Mouse (Mus musculus) erythroid progenitor cell, adult 5-6 weeks (primary cell): ENCODE results near the gene Slc25a21. TPM values are rescaled to one million over a fixed set of nuclear protein-coding genes. Genes with fewer than 3 reads are reported as not detected.

ENCODE experiments used
- ATAC-seq: replicated peaks from 2 replicates; pipeline ENCODE4 v1.8.0; 2016; ENCODE audit warnings: moderate number of reproducible peaks, mild to moderate bottlenecking, moderate TSS enrichment, inconsistent platforms; ENCODE audit not compliant: poor library complexity, low FRiP score, severe bottlenecking
- total RNA-seq, 2 experiments: library from RNA; stranded (forward) in 1 of 2; stranded (reverse) in 1 of 2; fragments of 150-400 nt in 1 of 2; fragments of 186-747, 209-891 nt in 1 of 2; gene quantifications; 2 replicates each; pipeline versions ENCODE4 v1.2.3 to v1.2.4; 2015 to 2017; ENCODE audit warnings: low replicate concordance in 2 of 2

Gene Slc25a21
- total RNA-seq, 2 experiments from 2014 or later: 71.3 to 117 TPM

DNA sequence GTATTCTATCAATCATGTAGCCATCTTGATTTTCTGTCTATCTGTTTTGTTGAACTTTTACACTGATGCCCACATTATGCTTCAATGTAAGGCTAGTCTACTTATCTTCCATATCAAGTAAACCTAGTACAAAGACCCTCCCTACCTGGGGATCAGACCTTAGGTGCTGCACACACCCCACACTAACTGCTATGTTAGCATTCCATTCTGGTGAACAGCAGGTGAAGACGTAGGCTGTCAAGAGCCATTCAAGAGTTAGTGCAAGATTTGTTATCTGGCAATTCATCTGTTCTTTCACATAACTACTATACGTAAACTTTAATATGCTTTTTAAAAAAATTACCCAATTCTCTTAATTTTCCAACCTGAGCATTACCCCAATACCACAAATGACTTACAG lies 390.2 kb downstream of the Slc25a21 start:
- no peak for ATAC-seq

DNA sequence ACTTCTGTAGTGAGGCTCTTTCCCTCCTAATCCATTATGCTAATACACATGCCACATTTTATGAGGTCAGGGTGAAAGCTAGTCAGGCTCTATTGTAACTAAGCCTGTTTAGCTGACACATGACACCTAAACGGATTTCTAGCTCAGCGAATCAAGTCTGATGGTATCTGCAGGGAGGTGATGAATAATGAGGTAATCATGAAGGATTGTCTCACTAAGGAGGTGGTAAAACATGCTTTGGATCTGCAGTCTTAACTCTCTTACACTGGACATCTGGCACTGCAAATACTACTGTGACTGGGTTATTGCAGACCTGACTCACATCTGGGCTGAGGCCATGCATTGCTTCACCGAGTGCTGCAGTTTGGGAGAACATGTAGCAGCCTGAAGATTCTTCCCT lies 392.8 kb downstream of the Slc25a21 start:
- no peak for ATAC-seq

DNA sequence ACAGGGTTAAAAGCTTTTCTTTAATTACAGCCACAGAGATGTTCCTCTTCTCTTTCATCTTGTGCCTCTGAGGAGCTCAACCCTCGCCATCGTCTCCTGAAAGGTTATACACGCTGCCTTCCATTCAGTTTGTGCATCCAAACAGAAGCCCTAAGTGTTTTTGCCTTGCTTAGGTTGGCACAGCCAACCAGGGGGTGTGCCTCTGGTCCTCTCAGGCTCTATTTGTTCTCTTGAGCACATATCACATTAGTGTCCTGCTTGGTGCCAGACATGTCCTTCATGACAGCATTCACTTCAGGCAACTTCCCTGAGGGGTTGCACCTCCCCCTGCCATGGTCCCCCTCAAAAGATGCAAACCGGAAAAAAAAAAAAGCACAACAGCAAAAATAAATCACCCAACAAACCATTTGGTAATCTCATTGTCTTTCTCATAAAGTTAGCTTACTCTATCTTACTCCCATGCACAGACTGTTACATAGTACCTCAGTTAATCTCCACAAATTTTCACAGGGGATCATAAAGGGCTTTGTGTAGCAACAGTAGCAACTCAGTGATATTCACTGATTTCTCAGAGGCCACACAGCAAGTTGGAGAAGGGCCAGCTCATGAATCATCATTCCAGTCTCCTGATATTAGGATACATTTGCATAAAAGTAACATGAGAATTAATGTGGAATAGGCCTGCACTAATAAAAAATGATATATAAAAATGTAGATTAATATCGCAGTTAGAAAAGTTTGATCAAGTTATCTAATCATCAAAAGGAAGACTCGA lies 398.4 kb downstream of the Slc25a21 start:
- ATAC-seq: no peak

DNA sequence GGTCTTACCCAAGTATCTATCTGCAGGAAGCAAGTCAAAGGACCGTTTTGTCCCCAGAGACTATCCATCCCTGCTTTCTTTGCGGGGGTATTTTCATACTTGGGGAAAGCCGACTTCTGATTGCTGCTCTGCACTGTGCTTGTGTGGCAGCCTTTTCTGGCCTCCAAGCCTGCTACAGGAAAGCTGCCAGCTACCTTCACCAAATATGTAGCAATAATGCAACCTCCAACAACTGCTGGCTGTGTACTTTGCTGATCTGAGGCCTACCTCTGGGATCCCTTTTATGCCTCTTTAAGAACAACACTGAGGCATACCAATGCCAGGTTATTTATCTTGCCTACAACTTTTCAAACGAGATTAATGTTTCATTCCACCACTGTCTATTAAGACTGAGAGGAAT lies 408.0 kb downstream of the Slc25a21 start:
- ATAC-seq: no peak

DNA sequence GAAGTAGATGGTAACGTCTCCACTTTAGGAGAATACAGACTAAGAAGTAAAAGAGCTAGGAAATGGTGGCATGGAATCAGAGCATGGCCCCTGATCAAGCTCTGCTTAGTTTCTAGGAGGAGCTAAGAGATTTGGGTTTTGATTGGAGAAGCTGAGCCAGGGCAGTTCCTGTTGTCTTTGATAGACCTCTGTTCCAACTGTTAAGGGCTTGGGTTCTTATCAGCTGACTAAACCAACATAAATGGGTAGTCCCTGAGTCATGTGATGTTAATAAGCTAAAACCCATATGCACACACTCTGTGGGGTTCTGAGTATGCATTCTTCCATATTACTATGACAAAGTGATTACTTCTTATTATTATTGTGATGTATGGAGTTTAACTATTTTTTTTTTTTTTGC lies 412.0 kb downstream of the Slc25a21 start:
- ATAC-seq: no peak

DNA sequence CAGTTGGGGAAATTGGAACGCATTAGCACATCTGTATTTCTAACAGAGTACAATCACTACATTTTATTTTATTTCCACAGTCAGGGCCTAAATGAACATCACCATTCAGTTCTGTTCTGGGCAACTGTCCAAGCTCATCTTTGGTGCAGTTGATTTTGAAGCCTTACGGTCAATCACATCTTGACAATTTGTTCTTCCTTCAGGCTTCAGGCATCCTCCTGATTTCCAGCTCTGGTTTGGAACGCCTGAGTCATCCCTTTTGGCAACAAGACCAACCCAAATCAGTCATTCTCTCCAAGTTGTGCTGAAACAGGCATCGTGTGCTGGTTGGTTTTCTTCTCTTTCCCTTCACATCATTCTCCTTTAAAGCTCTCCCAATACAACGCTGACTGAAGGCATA lies 416.1 kb downstream of the Slc25a21 start:
- no peak for ATAC-seq

DNA sequence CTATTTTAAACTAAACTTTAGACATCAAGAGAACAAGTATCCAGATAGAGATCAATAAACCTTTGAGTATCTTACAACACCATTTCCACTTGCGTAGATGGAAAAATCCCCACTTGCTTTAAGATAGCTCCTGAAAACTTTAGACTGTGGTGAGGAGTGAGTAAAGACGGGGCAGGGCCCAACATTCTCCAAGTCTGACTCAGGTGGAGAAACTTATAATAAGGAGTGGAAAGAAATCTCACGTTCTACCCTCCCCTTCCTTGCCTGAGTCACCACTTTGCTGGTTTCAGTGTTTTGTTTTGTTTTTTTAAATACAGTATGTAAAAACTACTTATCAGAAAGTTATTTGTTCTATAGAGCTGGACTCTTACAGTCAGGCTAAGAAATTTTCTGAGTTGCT lies 417.7 kb downstream of the Slc25a21 start:
- ATAC-seq: no peak

DNA sequence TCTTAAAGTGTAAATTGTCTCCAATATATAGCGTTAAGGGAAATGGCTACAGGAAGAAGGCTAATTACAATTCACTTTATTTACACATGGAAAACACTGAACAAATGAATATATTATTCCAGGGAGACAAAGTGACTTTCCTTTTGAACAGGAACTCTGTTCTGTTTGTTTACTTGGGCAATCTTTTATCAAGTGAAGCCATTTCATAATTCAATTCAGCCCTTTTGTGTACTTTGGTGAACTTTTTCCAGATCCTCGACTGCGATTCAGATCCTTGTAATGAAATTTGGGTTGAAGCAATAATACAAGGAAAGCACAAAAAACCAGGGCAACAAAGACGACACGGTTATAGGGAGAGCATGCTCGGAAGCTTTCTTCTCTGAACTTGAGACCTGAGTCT lies 423.3 kb downstream of the Slc25a21 start:
- ATAC-seq: no peak

DNA sequence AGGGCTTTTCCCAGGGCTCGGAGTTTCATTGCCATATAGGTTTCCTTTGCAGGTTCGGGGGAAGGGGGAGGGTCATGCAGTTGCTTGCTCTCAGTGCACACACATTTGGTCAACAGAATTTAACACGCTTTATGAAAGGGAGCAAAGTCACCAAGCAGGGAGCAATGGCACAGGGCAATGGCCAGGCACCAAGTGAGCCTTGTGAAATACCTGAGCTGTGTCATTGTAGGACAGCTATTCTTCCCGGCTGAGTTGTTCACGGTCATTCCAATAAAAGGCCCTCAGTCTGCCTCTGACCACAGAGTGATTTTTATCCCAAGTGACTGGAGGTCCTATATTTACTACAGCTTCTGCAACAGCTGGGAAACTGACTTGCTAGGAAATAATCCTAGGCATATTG lies 427.9 kb downstream of the Slc25a21 start:
- no peak for ATAC-seq

DNA sequence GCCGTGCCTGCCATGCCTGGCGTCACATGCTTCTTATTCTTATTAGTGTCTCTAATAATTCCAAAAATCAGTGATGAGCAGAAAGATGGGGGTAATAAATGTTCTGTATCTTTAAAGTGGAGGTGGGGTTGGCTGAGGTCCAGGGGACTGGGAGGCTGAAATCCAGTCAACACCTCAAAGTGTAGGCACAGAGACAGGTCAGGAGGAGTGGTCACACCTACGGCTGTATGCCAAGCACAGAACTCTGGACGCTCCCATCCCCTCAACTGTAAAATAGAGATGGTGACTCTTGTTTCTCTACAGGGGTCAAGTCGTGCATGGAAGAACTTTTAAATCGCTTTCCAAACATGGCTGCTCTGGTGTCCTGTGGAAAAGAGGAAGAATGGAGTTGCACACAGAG lies 429.8 kb downstream of the Slc25a21 start:
- ATAC-seq: no peak

DNA sequence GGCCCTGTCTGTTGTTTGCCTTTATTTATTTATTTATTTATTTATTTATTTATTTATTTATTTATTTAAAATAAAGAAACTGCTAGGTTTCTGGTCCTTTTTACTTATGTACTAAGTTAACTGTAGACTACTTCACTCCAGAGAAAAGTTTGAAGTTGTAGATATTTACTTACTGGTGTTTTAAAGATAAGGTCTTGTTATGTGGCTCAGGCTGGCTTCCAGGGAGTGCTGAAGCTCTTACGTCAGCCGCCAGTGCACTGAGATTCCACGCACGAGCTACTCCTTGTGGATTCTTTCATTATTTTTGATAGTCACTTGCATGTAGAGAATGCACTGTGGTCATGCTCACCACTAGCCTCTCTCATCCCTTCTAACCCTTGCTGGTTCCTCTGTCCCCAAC lies 460.2 kb downstream of the Slc25a21 start:
- ATAC-seq: no peak

DNA sequence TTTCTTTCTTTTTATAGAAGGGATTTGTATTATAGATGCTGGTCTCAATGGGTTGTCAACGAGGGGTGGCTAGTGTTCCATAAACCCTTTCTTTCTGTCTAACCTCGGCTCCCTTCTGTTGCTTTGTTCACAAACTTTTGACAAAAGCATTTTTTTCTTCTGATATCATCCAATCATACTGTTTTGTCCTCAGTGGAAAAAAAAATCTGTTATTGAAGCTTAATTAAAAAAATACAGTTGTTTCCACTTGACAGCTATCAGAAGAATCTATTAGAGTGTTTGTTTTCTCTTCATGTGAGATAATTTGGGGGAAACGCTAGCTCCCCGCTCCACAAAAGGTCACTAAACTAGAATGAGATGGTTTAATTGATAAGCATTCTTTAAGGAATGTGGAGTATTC lies 469.6 kb downstream of the Slc25a21 start:
- no peak for ATAC-seq

DNA sequence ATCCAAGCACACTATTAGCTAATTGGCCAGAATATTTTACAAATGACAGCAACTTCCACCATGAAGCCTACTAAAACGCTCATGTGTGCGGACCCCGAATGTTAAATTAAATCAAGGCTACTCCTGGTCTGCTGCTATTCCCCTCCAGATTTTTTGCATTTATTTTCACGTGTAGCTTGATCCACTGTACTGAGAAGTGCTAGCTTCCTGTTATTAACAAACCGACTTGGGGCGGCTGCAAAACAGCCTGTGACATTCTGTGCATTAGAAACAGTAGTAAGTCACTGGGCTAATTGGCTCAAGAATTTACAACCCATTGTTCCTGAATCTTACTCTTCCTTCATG lies 478.6 kb downstream of the Slc25a21 start:
- ATAC-seq: no peak

DNA sequence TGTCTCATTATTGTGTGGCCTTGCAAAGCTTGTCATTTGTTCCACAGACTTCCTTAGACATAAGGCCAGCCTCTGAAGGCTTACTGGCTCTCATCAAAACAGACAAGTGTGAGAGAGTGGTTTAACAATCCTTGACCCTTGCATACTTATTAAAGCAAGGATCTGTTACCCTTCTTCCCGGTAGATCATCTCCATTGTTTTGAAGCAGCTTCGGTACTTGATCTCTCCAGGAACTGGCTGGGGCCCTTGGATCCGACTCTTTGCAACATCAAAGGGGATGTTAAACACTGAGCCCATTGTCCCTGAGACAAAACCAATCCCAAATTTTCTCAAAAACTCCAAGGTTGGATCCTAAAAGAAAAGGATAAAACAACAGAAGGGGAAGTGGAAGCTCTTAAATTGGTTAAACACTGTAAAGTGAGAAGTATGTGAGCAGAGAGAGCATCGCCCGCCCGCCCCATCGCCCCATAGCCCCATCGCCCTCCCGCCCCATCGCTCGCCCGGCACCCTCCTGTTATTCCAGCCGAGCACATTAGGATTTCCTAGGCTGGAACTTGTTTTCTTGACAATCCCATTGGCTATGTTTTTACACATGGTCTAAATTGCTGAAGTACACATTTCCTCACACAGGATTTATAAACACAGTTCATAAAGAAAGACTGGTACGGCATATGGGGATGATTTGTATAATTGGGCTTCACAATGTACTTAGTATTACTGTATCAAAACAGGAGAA lies 479.1 kb downstream of the Slc25a21 start:
- ATAC-seq: no peak

DNA sequence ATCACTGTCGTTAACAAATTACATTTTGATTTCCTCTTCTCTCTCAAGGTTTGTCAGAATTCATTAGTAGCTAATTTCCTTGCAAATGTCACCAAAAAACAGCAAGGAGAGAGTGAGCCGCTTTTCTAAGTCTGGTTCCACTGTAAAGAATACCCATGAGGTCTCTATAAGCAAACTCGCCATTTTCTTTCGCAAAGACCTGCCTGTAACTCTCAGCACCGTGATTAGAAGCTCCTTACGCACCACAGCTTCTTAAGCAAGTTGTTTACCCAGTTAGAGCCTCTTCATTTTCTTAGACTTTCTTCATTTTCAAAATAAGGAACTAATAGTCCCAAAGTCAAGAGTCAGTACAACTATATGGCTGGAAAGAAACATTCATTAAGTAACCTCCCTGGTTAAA lies 496.3 kb downstream of the Slc25a21 start:
- ATAC-seq: no peak

DNA sequence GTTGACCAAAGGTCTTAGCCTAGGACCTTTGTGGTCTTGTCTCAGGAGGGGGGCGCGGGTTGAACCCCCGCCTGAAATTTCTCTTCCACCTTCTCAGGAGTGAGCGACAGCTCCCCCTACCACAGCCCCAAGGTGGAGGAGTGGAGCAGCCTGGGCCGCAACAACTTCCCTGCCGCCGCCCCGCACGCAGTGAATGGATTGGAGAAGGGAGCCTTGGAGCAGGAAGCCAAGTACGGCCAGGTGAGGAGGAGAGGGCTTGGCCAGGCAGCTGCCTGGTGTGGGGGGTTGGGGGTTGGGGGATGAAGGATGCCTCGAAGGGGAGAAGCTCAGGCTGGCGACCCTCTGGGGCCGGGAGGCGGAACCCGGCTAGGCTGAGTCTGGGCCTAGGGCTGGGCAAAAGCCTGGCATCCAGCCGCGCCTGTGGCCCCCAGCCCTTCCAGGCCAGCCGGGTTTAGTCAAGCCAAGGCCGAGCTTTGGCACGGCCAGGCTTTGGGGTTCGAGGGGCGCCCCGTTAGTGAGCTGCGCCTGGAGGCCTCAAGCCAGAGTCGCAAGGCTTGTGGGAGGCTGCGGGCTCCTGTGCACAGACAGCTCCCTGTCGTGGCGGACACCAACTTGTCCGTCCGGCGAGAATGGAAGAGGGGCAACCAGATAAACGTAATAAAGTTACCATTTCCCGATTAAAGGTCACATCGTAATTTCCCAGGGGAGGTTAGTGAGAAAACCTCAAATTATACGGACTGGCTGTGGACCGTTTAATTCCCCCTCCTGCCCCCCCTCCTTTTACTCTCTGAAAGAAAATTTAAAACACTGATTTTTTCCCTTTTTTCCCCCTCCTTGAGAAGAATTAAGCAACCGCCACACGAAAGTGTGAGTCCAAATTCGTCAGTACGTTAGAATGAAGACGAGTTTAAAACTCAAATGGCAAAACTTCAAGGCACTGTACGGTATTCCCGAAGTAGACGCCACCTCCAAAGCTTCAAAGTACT lies 497.1 kb downstream of the Slc25a21 start:
- no peak for ATAC-seq

DNA sequence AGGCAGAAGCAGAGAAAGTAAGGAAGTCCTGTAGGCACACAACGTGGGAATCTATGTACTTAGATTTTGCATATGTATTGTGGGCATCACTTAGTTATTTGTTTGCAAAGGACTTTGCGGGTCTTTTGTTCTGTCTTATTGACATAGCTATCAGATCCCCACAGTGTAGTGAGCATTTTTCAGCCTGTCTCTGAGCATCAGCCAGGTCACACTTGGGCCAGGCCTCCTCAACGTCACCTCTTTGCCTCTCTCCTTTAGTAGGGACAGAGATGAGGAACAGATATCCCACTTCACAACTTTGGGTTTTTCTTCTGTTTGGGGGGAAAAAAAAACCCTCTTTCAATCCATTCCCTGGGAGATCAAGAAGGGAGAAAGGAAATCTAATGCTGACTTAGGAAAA lies 497.9 kb downstream of the Slc25a21 start:
- no peak for ATAC-seq

DNA sequence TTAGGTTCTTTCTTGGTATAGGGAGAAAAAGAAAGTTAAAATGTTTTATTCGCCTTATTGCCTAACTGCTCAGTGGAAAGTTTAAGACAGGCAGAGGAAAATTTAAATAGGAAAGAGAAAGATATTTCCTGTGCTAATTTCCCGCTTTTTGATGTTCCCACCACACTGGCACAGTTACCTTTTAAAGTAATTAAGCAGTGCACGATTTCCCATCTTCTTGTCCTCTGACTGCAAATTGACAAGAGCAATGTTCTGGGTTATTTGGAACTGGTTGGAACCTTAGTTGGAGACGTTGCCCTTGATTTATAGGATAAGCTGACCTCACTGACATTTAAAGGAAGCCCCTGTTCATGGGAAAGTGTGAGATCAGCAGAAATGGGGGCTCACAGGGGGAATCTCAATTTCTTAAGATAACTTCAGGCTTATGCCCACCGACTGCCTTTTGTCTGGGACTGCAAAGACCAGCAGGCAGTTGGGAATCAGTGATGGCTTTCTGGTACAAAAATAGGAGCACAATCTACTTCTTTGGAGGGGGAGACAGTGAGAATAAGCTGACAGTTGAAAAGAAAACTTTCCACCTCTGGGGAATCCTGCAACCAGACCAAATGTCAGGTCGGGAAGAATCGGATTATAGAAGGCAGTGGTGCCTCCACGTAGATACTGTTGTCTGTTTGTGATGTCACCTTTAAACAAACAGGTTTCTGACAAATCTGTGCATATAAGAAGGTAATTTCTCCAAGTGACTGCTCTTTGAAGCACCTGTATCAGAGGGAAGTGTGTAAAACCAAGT lies 498.9 kb downstream of the Slc25a21 start:
- no peak for ATAC-seq

DNA sequence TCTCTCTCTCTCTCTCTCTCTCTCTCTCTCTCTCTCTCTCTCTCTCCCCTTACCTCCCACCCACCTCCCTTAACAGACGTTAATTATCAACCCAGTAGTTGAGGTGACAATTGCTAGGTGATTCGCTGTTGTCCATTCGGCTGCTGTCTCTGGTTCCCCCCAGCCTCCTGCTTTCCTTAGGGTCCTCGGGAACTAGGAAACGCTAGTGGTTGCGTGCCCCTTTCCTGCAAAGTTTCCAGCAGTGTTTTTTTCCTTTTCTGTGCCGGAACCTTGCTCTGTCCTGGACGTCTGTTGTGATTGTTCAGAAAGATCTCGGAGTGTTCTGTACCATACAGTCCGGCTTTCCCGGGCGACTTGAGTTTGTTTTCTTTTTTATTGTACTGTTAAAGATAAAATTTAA lies 499.5 kb downstream of the Slc25a21 start:
- no peak for ATAC-seq
